Mouse (Mus musculus) limb, embryonic 10.5 days (tissue): ENCODE measurements around the gene Qars. TPM values are rescaled to one million over a fixed set of nuclear protein-coding genes. Genes with fewer than 3 reads are reported as not detected.

Source experiments
- DNase-seq: peaks from one replicate; pipeline ENCODE4 v3.0.0-alpha.2; 2017; ENCODE audit warnings: low spot score
- H3K27ac ChIP-seq: fragments of 300-500 bp; sonication (generic); 2 replicates; pipeline ENCODE4 v1.5.1; 2016; ENCODE audit warnings: mild to moderate bottlenecking
- H3K27me3 ChIP-seq: fragments of 300-500 bp; sonication (generic); 2 replicates; pipeline ENCODE4 v1.6.1; 2016; ENCODE audit warnings: low read depth, mild to moderate bottlenecking; ENCODE audit not compliant: poor library complexity, severe bottlenecking
- H3K36me3 ChIP-seq: fragments of 300-500 bp; sonication (generic); 2 replicates; pipeline ENCODE4 v1.6.1; 2016; ENCODE audit warnings: mild to moderate bottlenecking, moderate library complexity
- H3K4me1 ChIP-seq: fragments of 300-500 bp; sonication (generic); 2 replicates; pipeline ENCODE4 v1.6.1; 2016
- H3K4me3 ChIP-seq: fragments of 300-500 bp; sonication (generic); 2 replicates; pipeline ENCODE4 v1.5.1; 2016; ENCODE audit warnings: mild to moderate bottlenecking, moderate library complexity
- H3K9me3 ChIP-seq: fragments of 300-500 bp; sonication (generic); replicated peaks from 2 replicates; pipeline ENCODE4 v1.6.1; 2016; ENCODE audit warnings: mild to moderate bottlenecking
- WGBS: fragments of 180-500 bp; shearing (Covaris S2); methylation state at CpG from one replicate; pipeline ENCODE4 v1.1.7; 2016; 5-methylcytosine and 5-hydroxymethylcytosine counted together
- polyA plus RNA-seq: library from polyadenylated mRNA; unstranded; fragments of >200 nt; fragmentation: Nextera tagmentation; extraction: Ambion mirVana; gene quantifications from 2 replicates; pipeline ENCODE4 v1.2.1, GENCODE M21; 2016

Qars gene
- polyA plus RNA-seq, 1 experiment from 2014 or later, result 124 TPM

- Histone ChIP-seq H3K4me3 (peak overlapping the region; percentile 93), H3K27me3 (no peaks in the 10 kb centered on the region), H3K36me3 (peaks cover 68% of the 10 kb centered on the region), H3K9me3 (no peaks in the 10 kb centered on the region), H3K27ac (peak overlapping the region; percentile 99), H3K4me1 (peaks cover 22% of the 10 kb centered on the region)
- DNase-seq, result no peak
- WGBS, result under 1% methylated on average over 13 of the region's 13 CpGs
Measured at GRCm38 (mm10) chr9:108517931-108518332, 10.4 kb downstream of the Qars start.

GRCm38 (mm10) chr9:108521604-108522003 lies 14.1 kb downstream of the Qars start:
- Histone ChIP-seq H3K4me1 (peaks cover 14% of the 10 kb centered on the region; the same call in 1 of the 2 replicates), H3K9me3 (no peaks in the 10 kb centered on the region), H3K4me3 (no peak overlapping the region), H3K36me3 (peaks cover 68% of the 10 kb centered on the region), H3K27me3 (no peaks in the 10 kb centered on the region), H3K27ac (no peak overlapping the region)
- no peak for DNase-seq
- 89% methylated on average over 2 of the region's 2 CpGs for WGBS

DNA sequence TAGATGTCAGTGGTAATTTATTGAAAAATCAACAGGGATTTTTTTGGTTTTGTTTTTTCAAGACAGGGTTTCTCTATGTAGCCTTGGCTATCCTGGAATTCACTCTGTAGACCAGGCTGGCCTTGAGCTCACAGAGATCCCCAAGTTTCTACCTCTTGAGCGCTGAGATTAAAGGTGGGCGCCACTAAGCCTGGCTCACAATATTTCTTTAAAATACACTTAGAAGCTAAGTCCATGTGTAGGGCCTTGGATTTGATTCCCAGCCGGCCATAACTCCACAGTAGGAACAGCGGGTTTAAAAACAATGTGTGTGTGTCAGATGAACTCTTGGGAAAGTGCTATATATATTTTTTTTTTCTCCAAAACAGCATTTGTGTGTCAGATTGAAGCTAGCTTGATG lies 15.8 kb downstream of the Qars start:
- H3K4me3 ChIP-seq, result no peak overlapping the region
- peaks cover 13% of the 10 kb centered on the region; the same call in 1 of the 2 replicates for H3K4me1 ChIP-seq
- no peaks in the 10 kb centered on the region for H3K9me3 ChIP-seq
- no peak overlapping the region for H3K27ac ChIP-seq
- WGBS, result 96% methylated on average over 4 of the region's 4 CpGs
- H3K36me3 ChIP-seq, result peaks cover 78% of the 10 kb centered on the region
- no peak for DNase-seq
- H3K27me3 ChIP-seq, result no peaks in the 10 kb centered on the region

- no peak overlapping the region for H3K27ac ChIP-seq
- no peak overlapping the region for H3K4me3 ChIP-seq
- 87% methylated on average over 3 of the region's 3 CpGs for WGBS
- DNase-seq, result no peak
- no peaks in the 10 kb centered on the region for H3K4me1 ChIP-seq
- peaks cover 82% of the 10 kb centered on the region for H3K36me3 ChIP-seq
- no peaks in the 10 kb centered on the region for H3K27me3 ChIP-seq
- H3K9me3 ChIP-seq, result no peaks in the 10 kb centered on the region
Measured at GRCm38 (mm10) chr9:108525400-108525799, 17.9 kb downstream of the Qars start.

DNA sequence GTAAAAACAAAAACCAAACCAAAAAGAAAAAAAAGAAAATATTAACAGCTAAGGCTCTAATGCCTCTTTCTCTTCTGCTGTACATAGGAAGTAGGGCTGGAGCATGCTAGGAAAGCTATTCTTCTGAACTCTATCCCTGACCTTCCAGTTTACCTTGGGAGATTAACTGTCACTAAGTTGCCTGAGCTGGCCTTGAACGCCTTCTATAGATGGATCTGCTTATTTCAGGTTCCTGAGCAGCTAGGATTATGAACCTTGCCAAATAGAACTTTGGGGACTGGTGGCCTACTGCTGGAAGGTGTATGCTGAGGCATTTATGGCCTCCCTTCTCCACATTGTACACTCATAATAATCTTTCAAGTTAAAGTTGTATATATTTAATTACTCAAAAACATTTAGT lies 23.4 kb downstream of the Qars start:
- no peak overlapping the region for H3K4me3 ChIP-seq
- WGBS, result 93% methylated on average over 1 of the region's 1 CpGs
- no peak overlapping the region for H3K27ac ChIP-seq
- peaks cover 93% of the 10 kb centered on the region for H3K36me3 ChIP-seq
- no peak for DNase-seq
- H3K9me3 ChIP-seq, result no peaks in the 10 kb centered on the region
- no peaks in the 10 kb centered on the region for H3K4me1 ChIP-seq
- no peaks in the 10 kb centered on the region for H3K27me3 ChIP-seq

GRCm38 (mm10) chr9:108531496-108531895 lies 24.0 kb downstream of the Qars start:
- WGBS, result 89% methylated on average over 1 of the region's 1 CpGs

DNA sequence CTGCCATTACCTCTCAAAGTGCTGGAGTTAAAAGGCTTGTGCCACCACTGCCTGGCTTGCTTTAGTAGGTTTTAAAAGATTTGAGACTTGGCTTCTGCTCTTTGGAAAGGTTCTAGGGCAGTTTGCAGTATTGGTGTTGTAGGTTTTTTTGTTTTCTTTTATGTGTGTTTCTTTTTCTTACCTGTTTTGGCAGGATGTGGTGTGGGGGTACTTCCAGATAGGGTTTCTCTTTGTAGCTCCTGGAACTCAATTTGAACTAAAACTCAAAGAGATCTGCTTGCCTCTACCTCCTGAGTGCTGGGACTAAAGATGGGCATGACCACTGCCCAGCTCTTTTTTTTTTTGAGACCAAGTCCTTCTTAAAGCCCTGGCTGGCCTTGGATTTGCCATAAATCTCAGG lies 33.3 kb downstream of the Qars start:
- H3K36me3 ChIP-seq, result peaks cover 97% of the 10 kb centered on the region
- no peaks in the 10 kb centered on the region for H3K4me1 ChIP-seq
- H3K9me3 ChIP-seq, result no peaks in the 10 kb centered on the region
- no peaks in the 10 kb centered on the region for H3K27me3 ChIP-seq
- H3K4me3 ChIP-seq, result no peak overlapping the region
- no peak overlapping the region for H3K27ac ChIP-seq
- DNase-seq, result no peak

More at GRCm38 (mm10) chr9:108531496-108531895, 24.0 kb downstream of the Qars start:
- H3K4me1 ChIP-seq, result no peaks in the 10 kb centered on the region
- no peak overlapping the region for H3K4me3 ChIP-seq
- no peaks in the 10 kb centered on the region for H3K9me3 ChIP-seq
- H3K36me3 ChIP-seq, result peaks cover 93% of the 10 kb centered on the region
- DNase-seq, result no peak
- no peak overlapping the region for H3K27ac ChIP-seq
- H3K27me3 ChIP-seq, result no peaks in the 10 kb centered on the region

DNA sequence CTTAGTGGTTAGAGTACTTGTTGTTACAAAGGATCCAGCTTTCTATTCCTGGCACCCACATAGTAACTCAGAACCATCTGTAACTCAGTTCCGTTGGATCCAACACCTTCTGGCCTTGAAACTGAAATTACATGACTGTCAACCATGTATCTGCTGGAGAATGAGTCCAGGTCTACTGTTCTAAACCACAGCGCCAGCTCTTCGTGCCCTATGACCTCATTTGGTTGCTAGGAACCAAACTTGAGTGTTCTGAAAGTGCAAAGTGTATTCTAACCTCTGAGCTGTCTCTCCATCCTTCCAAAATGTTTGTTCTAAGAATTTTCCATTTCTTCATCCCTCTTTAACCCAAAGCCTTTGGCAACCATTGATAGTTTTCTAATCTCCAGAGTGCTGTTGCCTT lies 38.5 kb downstream of the Qars start:
- Histone ChIP-seq H3K27ac (no peak overlapping the region), H3K4me3 (no peak overlapping the region), H3K4me1 (no peaks in the 10 kb centered on the region), H3K36me3 (peaks cover 97% of the 10 kb centered on the region), H3K27me3 (no peaks in the 10 kb centered on the region), H3K9me3 (no peaks in the 10 kb centered on the region)
- DNase-seq, result no peak
- 96% methylated on average over 3 of the region's 3 CpGs for WGBS

GRCm38 (mm10) chr9:108546875-108547274 lies 39.4 kb downstream of the Qars start:
- Histone ChIP-seq H3K36me3 (peaks cover 97% of the 10 kb centered on the region), H3K4me3 (no peak overlapping the region), H3K4me1 (no peaks in the 10 kb centered on the region), H3K9me3 (no peaks in the 10 kb centered on the region), H3K27ac (no peak overlapping the region), H3K27me3 (no peaks in the 10 kb centered on the region)
- WGBS, result 88% methylated on average over 1 of the region's 1 CpGs
- DNase-seq, result no peak

DNA sequence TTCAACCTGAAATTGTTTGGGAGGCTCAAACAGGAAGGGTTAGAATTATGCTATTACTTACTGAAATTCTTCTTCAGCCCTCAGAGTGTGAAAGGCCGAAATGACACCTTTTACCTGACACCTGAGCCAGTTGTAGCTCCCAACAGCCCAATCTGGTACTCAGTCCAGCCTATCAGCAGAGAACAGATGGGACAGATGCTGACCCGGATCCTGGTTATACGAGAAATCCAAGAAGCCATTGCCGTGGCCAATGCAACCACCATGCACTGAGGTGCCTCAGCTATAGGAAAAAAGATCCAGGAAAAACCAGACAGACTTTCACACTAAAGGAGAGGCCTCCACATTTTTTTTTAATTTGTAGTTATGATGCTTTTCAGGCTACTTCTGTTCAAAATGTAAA lies 51.7 kb downstream of the Qars start:
- Histone ChIP-seq H3K4me3 (no peak overlapping the region), H3K27ac (no peak overlapping the region), H3K9me3 (no peaks in the 10 kb centered on the region), H3K27me3 (no peaks in the 10 kb centered on the region), H3K36me3 (peaks cover 85% of the 10 kb centered on the region), H3K4me1 (peaks cover 13% of the 10 kb centered on the region)
- WGBS, result 91% methylated on average over 4 of the region's 4 CpGs
- no peak for DNase-seq

DNA sequence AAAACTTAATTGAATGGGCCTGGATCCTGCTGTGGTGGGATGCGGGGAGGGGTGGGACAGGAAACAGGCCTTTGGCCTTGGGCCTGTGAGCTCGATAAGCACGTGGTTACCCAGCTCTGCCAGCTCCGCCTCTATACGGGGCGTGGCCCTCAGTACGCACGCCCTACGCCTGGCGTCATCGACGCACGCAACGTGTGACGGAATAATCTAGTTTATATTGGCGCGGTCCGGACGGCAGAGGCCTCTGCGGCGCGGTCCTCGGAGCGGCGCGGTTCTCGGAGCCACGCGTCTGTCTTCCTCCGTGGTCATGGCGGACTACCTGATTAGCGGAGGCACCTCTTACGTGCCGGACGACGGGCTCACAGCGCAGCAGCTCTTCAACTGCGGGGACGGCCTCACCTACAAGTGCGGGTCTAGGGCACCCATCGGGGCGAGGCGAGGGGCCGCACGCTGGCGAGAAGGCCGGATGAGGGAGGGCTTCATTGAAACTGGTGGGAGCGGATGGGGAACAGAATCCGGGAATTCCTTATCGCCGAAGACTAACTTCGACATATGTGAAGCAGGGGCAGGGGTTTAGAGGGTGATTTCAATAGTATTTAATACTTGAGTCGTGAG lies 52.8 kb downstream of the Qars start, which contains the start of gene Impdh2:
TSS of gene Impdh2 (plus strand) at position 60 of the 615 bp plus-strand sequence.
- H3K27me3 ChIP-seq, result no peaks in the 10 kb centered on the region
- H3K36me3 ChIP-seq, result peaks cover 85% of the 10 kb centered on the region
- peak; percentile 95 for DNase-seq
- WGBS, result under 1% methylated on average over 53 of the region's 53 CpGs
- no peaks in the 10 kb centered on the region for H3K9me3 ChIP-seq
- H3K4me3 ChIP-seq, result peak within 1 kb of the TSS; percentile 71
- H3K4me1 ChIP-seq, result peaks cover 13% of the 10 kb centered on the region
- H3K27ac ChIP-seq, result peak within 1 kb of the TSS; percentile 88

GRCm38 (mm10) chr9:108563671-108564070 lies 56.2 kb downstream of the Qars start:
- H3K4me1 ChIP-seq, result peaks cover 38% of the 10 kb centered on the region
- no peak overlapping the region for H3K4me3 ChIP-seq
- H3K27ac ChIP-seq, result no peak overlapping the region
- DNase-seq, result no peak
- H3K36me3 ChIP-seq, result peaks cover 66% of the 10 kb centered on the region
- no peaks in the 10 kb centered on the region for H3K27me3 ChIP-seq
- H3K9me3 ChIP-seq, result no peaks in the 10 kb centered on the region
- 90% methylated on average over 8 of the region's 8 CpGs for WGBS

GRCm38 (mm10) chr9:108564131-108564530 lies 56.6 kb downstream of the Qars start:
- peaks cover 42% of the 10 kb centered on the region for H3K4me1 ChIP-seq
- no peak for DNase-seq
- no peak overlapping the region for H3K4me3 ChIP-seq
- H3K36me3 ChIP-seq, result peaks cover 62% of the 10 kb centered on the region
- H3K9me3 ChIP-seq, result no peaks in the 10 kb centered on the region
- no peaks in the 10 kb centered on the region for H3K27me3 ChIP-seq
- no peak overlapping the region for H3K27ac ChIP-seq
- WGBS, result 88% methylated on average over 7 of the region's 7 CpGs
